ENCODE assay signal across 8 mouse cellular contexts in the genomic region with DNA sequence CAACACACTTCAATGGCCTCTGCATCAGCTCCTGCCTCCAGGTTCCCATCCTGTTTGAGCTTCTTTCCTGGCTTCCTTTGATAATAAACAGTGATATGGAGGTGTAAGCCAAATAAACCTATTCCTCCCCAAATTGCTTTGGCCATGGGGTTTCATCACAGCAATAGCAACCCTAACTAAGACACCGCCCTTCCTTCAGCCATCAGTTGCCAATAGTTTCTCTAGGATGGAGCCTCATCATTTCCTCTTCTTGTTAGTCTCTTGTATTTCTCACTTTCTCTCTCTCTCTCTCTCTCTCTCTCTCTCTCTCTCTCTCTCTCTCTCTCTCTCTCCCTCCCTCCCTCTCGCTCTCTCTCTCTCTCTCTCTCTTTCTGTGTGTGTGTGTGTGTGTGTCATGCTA. TPM values are rescaled to one million over a fixed set of nuclear protein-coding genes. Genes with fewer than 3 reads are reported as not detected.
"Had no signal": no experiment of that assay in that cellular context is flagged by ENCODE, and none has a peak within 500 bp of the region (broad histone marks: within the 10 kb centered on the region; RNA-seq: fewer than 3 reads in every experiment).

No protein-coding gene starts in this region.

RNA-seq across cellular contexts. Expression of a gene that starts 20.6 kb away (rescaled TPM):
- total RNA-seq: left cerebral cortex, adult 2 months; left cerebral cortex, adult 8-10 months; left cerebral cortex, postnatal 10 days; left cerebral cortex, postnatal 14 days; left cerebral cortex, postnatal 25 days; left cerebral cortex, postnatal 36 days; left cerebral cortex, postnatal 4 days; midbrain, postnatal 0 days had no signal

RNA-seq across cellular contexts. Expression of a gene that starts 37.7 kb away (rescaled TPM):
- total RNA-seq: left cerebral cortex, adult 8-10 months; left cerebral cortex, postnatal 10 days; left cerebral cortex, postnatal 14 days; left cerebral cortex, postnatal 25 days; left cerebral cortex, postnatal 36 days; midbrain, postnatal 0 days had no signal
